In the genomic region with DNA sequence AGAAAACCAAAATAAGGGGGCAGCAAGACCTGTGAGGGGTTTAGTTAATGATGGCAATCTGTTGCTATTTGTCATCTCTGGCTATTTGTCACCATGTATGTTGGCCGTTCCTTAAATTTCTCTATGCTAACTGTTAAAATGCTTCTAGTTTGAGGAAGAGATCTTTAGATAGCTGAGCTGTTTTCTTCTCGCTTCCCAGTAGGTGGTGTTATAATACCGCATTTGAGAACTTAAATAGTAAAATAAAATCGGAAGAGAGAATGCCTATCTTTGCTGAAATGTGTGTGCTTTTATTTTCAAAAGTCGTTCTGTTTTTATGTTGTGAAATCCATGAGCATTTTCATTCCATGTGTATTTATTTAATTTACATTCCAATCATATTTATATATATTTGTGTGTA, we compare ENCODE assay signal across 10 mouse cellular contexts.
DNase-seq lines count a peak whose midpoint lies in the region; ATAC-seq and TF ChIP-seq lines count a peak whose summit lies in the region.
"Had no signal": no experiment of that assay in that cellular context is flagged by ENCODE, and none has a peak within 500 bp of the region (broad histone marks: within the 10 kb centered on the region; RNA-seq: fewer than 3 reads in every experiment).

No protein-coding gene starts in this region.

- H3K27me3 ChIP-seq in kidney, adult 2 months (replicated peaks; ENCODE audit: control insufficient read depth, insufficient read depth, low read length), result no peaks in the 10 kb centered on the region
- H3K27me3 ChIP-seq in neural tube, embryonic 15.5 days (replicated peaks), result no peaks in the 10 kb centered on the region
- H3K27me3 ChIP-seq: midbrain, embryonic 12.5 days had no signal

- no peak for TF ChIP-seq POLR2A in kidney, adult 2 months (IDR thresholded peaks at IDR 0.05; ENCODE audit: low read depth, low read length)

- H3K27ac ChIP-seq in kidney, adult 2 months (ENCODE audit: insufficient read depth, low read depth, low read length), result no peak overlapping the region
- H3K27ac ChIP-seq in neural tube, embryonic 15.5 days (replicated peaks), result no peak overlapping the region
- H3K27ac ChIP-seq: midbrain, embryonic 12.5 days had no signal

- no peak overlapping the region for H3K4me3 ChIP-seq in kidney, adult 2 months (ENCODE audit: insufficient read depth, low read depth, low read length)
- H3K4me3 ChIP-seq in neural tube, embryonic 15.5 days (replicated peaks), result no peak overlapping the region
- H3K4me3 ChIP-seq: midbrain, embryonic 12.5 days had no signal

- peak; percentile 25; the same call in 1 of the 2 replicates for TF ChIP-seq CTCF in kidney, adult 2 months (conservative IDR thresholded peaks at IDR 0.05; ENCODE audit: insufficient read depth, insufficient read length, low read depth, low read length)

- WGBS in kidney, adult 2 months, result 11% methylated on average over 5 of the region's 5 CpGs
- whole genome bisulfite sequencing in neural tube, embryonic 15.5 days, result 21% methylated on average over 5 of the region's 5 CpGs

- H3K9me3 ChIP-seq in neural tube, embryonic 15.5 days (replicated peaks), result no peaks in the 10 kb centered on the region
- H3K9me3 ChIP-seq: midbrain, embryonic 12.5 days had no signal

- H3K36me3 ChIP-seq in kidney, adult 2 months (ENCODE audit: control insufficient read depth, insufficient read depth, low read length), result no peaks in the 10 kb centered on the region
- H3K36me3 ChIP-seq in neural tube, embryonic 15.5 days, result no peaks in the 10 kb centered on the region
- H3K36me3 ChIP-seq: midbrain, embryonic 12.5 days had no signal

- no peak overlapping the region for H3K9ac ChIP-seq in neural tube, embryonic 15.5 days (replicated peaks)
- H3K9ac ChIP-seq: midbrain, embryonic 12.5 days had no signal

- DNase-seq in kidney, adult 2 months, result no peak
- no peak for DNase-seq in kidney, adult 11 months
- peak; percentile 74 for DNase-seq in adipocyte (ENCODE audit: low spot score)
- DNase-seq in forelimb bud, embryonic 11.5 days (ENCODE audit: low read depth, low spot score), result peak; percentile 24
- no peak for DNase-seq in spleen, postnatal 36 days (ENCODE audit: low spot score in 2 of 2)
- no peak for DNase-seq in frontal cortex, postnatal 10 days (ENCODE audit: low spot score in 2 of 2)
- no peak for DNase-seq in lung, postnatal 14 days
- DNase-seq: heart, postnatal 4 days had no signal

- H3K4me2 ChIP-seq in neural tube, embryonic 15.5 days, result no peak overlapping the region
- H3K4me2 ChIP-seq: midbrain, embryonic 12.5 days had no signal

- H3K4me1 ChIP-seq in kidney, adult 2 months (ENCODE audit: control insufficient read depth, insufficient read depth, low read length), result no peaks in the 10 kb centered on the region
- H3K4me1 ChIP-seq in neural tube, embryonic 15.5 days, result peaks cover 5% of the 10 kb centered on the region
- H3K4me1 ChIP-seq: midbrain, embryonic 12.5 days had no signal

- 0 out of 2 replicates have a peak, but pooled peaks have one; percentile 59 for ATAC-seq in neural tube, embryonic 15.5 days (ENCODE audit: low FRiP score)

Comparison
In these comparisons a context has a peak if more than half of its experiments do, and no peak if none do; other contexts are left out.
1. DNase-seq: peak in adipocyte (single experiment) and forelimb bud, embryonic 11.5 days (single experiment); none in kidney, adult 2 months (single experiment), kidney, adult 11 months (single experiment), spleen, postnatal 36 days (0 of 2), frontal cortex, postnatal 10 days (0 of 2) and lung, postnatal 14 days (single experiment).